In genomic region chr17:69416163-69416562, GRCm38 (mm10) we compare ENCODE assay signal across 8 mouse cellular contexts. TPM values are rescaled to one million over a fixed set of nuclear protein-coding genes. Genes with fewer than 3 reads are reported as not detected.
DNase-seq lines count a peak whose midpoint lies in the region; ATAC-seq and TF ChIP-seq lines count a peak whose summit lies in the region.

No protein-coding gene starts in this region.

- TF ChIP-seq CTCF in CH12.LX (conservative IDR thresholded peaks at IDR 0.05 in 1 of 2, IDR thresholded peaks at IDR 0.05 in 1 of 2; ENCODE audit: low read depth in 2 of 2, low read length in 2 of 2) = no peak

- no peak for ATAC-seq in hindbrain, embryonic 11.5 days (ENCODE audit: low FRiP score)

- H3K9ac ChIP-seq in CH12.LX (ENCODE audit: insufficient read depth, low read depth) = peak overlapping the region; percentile 76
- H3K9ac ChIP-seq in hindbrain, embryonic 11.5 days (ENCODE audit: low read depth, low read length) = no peak overlapping the region

- peak overlapping the region; percentile 100; the same call in 1 of the 2 replicates for H3K27ac ChIP-seq in heart, embryonic 10.5 days
- H3K27ac ChIP-seq in CH12.LX (ENCODE audit: insufficient read depth, low read depth) (no peak overlapping the region), macrophage (0 out of 2 replicates have a peak overlapping the region, but pooled peaks have one; percentile 64)
- no peak overlapping the region for H3K27ac ChIP-seq in hindbrain, embryonic 11.5 days (ENCODE audit: low read depth, low read length)

- no peaks in the 10 kb centered on the region for H3K36me3 ChIP-seq in heart, embryonic 10.5 days
- H3K36me3 ChIP-seq in CH12.LX (replicated peaks in 1 of 2; ENCODE audit: control insufficient read depth in 1 of 2, insufficient read depth in 1 of 2, low read length in 1 of 2) = peaks cover 0 to 4% of the 10 kb centered on the region in 2 experiments
- H3K36me3 ChIP-seq in hindbrain, embryonic 11.5 days (ENCODE audit: control insufficient read depth, insufficient read depth, low read length) = no peaks in the 10 kb centered on the region
- no peaks in the 10 kb centered on the region for H3K36me3 ChIP-seq in macrophage (ENCODE audit: inconsistent target)

- peaks cover 4% of the 10 kb centered on the region; the same call in 1 of the 2 replicates for H3K4me1 ChIP-seq in heart, embryonic 10.5 days
- H3K4me1 ChIP-seq in CH12.LX (ENCODE audit: control insufficient read depth in 1 of 2, insufficient read depth in 2 of 2) = peaks cover 2 to 29% of the 10 kb centered on the region in 2 experiments; a peak in 3 of 4 replicates
- H3K4me1 ChIP-seq in hindbrain, embryonic 11.5 days (replicated peaks; ENCODE audit: control insufficient read depth, insufficient read depth, low read length) = no peaks in the 10 kb centered on the region

- no peak for TF ChIP-seq RAD21 in CH12.LX (IDR thresholded peaks at IDR 0.05; ENCODE audit: low read depth, low read length)

- H3K27me3 ChIP-seq in heart, embryonic 10.5 days (ENCODE audit: insufficient read depth, poor library complexity, severe bottlenecking) = no peaks in the 10 kb centered on the region
- H3K27me3 ChIP-seq in CH12.LX (replicated peaks) = no peaks in the 10 kb centered on the region
- no peaks in the 10 kb centered on the region for H3K27me3 ChIP-seq in hindbrain, embryonic 11.5 days (ENCODE audit: control insufficient read depth, insufficient read depth, low read length)

- in situ Hi-C loops in CH12.LX (cut with MboI; ENCODE audit: low pct_ligation_motif_present, low pct_unique_long_range_greater_than_20kb, low sequenced_read_pairs) = no loop called here

- H3K79me2 ChIP-seq in CH12.LX (replicated peaks; ENCODE audit: control insufficient read depth, extremely low read depth, insufficient read depth, poor library complexity, severe bottlenecking) (peaks cover 8% of the 10 kb centered on the region; the same call in 1 of the 2 replicates), macrophage (ENCODE audit: inconsistent target) (peaks cover 33% of the 10 kb centered on the region)

- peak overlapping the region; percentile 99 for H3K4me2 ChIP-seq in CH12.LX (ENCODE audit: insufficient read depth, low read depth, poor library complexity, severe bottlenecking)
- no peak overlapping the region for H3K4me2 ChIP-seq in hindbrain, embryonic 11.5 days (replicated peaks; ENCODE audit: low read depth, low read length)

- TF ChIP-seq POLR2A in CH12.LX (IDR thresholded peaks at IDR 0.05; ENCODE audit: low read depth, low read length) = no peak

- H3K9me3 ChIP-seq in heart, embryonic 10.5 days = no peaks in the 10 kb centered on the region
- H3K9me3 ChIP-seq in CH12.LX (replicated peaks; ENCODE audit: low read length) = no peaks in the 10 kb centered on the region
- H3K9me3 ChIP-seq in hindbrain, embryonic 11.5 days (ENCODE audit: control insufficient read depth, low read length) = no peaks in the 10 kb centered on the region

- DNase-seq in heart, embryonic 10.5 days (ENCODE audit: low spot score) = peak; percentile 22
- DNase-seq in heart, adult 18-20 months = no peak
- DNase-seq in CH12.LX (ENCODE audit: extremely low read depth) = no peak
- DNase-seq in hindbrain, embryonic 11.5 days (ENCODE audit: low spot score) = no peak
- no peak for DNase-seq in adrenal gland, adult 2 months
- no peak for DNase-seq in adrenal gland, adult 8-10 months
- no peak for DNase-seq in right cerebral cortex, postnatal 14 days

- dilution Hi-C loops in CH12.LX (cut with MboI; ENCODE audit: extremely low pct_ligation_motif_present, extremely low pct_unique_long_range_greater_than_20kb, low sequenced_read_pairs) = no loop called here

- no peak for TF ChIP-seq EP300 in CH12.LX (IDR thresholded peaks at IDR 0.05; ENCODE audit: low read length)

- peak overlapping the region; percentile 80 for H3K4me3 ChIP-seq in heart, embryonic 10.5 days
- H3K4me3 ChIP-seq in CH12.LX (replicated peaks in 1 of 3; ENCODE audit: low read depth in 2 of 3, low read length in 2 of 3, poor library complexity in 1 of 3) (peak overlapping the region in 2 of 3 experiments; percentile 83 to 88), macrophage (ENCODE audit: inconsistent target) (peak overlapping the region; percentile 81; the same call in 1 of the 2 replicates)
- H3K4me3 ChIP-seq in hindbrain, embryonic 11.5 days (ENCODE audit: low read depth, low read length) = peak overlapping the region; percentile 74; the same call in 1 of the 2 replicates

TF ChIP-seq in CH12.LX, 34 proteins besides CTCF, POLR2A, EP300 and RAD21:
- no peak for TF ChIP-seq CHD2 (IDR thresholded peaks at IDR 0.05; ENCODE audit: low read length)
- TF ChIP-seq CHD1 (IDR thresholded peaks at IDR 0.05; ENCODE audit: low read depth, low read length) = peak; percentile 37; the same call in 1 of the 2 replicates
TF ChIP-seq in CH12.LX: peak in this region for 1.

RNA-seq across cellular contexts. Expression of gene Akain1, which starts 23.0 kb away (rescaled TPM):
- polyA plus RNA-seq in heart, embryonic 10.5 days (2016; fragmentation: Nextera tagmentation; extraction: Ambion mirVana) = 0.11 TPM in 1 of 2 replicates, not detected in the other
- total RNA-seq in heart, adult 18-20 months (2021) = under 1 TPM in 1 of 2 experiments, not detected in 1; 0.13 TPM
- total RNA-seq in CH12.LX (2012; rRNA removed) = not detected in 2 replicates
- total RNA-seq in CH12.LX (2014; rRNA removed) = not detected in 2 replicates
- polyA plus RNA-seq in CH12.LX (2012; ENCODE audit: insufficient read length, low read depth) = not detected in 2 replicates
- polyA plus RNA-seq in hindbrain, embryonic 11.5 days (2014; fragmentation: Nextera tagmentation; extraction: Ambion mirVana) = not detected in 2 replicates
- not detected for total RNA-seq in macrophage (2018; cell fraction: chromatin; rRNA removed)
- total RNA-seq in macrophage (2018; cell fraction: cytosol; rRNA removed) = not detected
- total RNA-seq in macrophage (2018; cell fraction: nucleus; rRNA removed) = not detected
- polyA plus RNA-seq in macrophage (2018) = not detected in 3 replicates
- not detected for total RNA-seq in adrenal gland, adult 2 months (2021)
- 0.08 TPM in 1 of 2 replicates, not detected in the other for polyA plus RNA-seq in adrenal gland, adult 2 months (2012; rRNA removed)
- under 1 TPM in 1 of 4 experiments, not detected in 3; 0.16 TPM for total RNA-seq in adrenal gland, adult 8-10 months (2022)

RNA-seq across cellular contexts. Expression of gene Zbtb14, which starts 33.3 kb away (rescaled TPM):
- polyA plus RNA-seq in heart, embryonic 10.5 days (2016; fragmentation: Nextera tagmentation; extraction: Ambion mirVana) = 16.9 and 17.7 TPM in 2 replicates
- 1 to 10 TPM; 8.2 to 8.6 TPM for total RNA-seq in heart, adult 18-20 months (2021)
- total RNA-seq in CH12.LX (2012; rRNA removed) (6.0 and 6.9 TPM in 2 replicates), CH12.LX (2014; rRNA removed) (9.4 and 10.1 TPM in 2 replicates)
- polyA plus RNA-seq in CH12.LX (2012; ENCODE audit: insufficient read length, low read depth) (7.1 and 8.8 TPM in 2 replicates), macrophage (2018) (11.9 to 12.9 TPM (median 12.4 TPM) in 3 replicates)
- 26.0 and 33.5 TPM in 2 replicates for polyA plus RNA-seq in hindbrain, embryonic 11.5 days (2014; fragmentation: Nextera tagmentation; extraction: Ambion mirVana)
- total RNA-seq in macrophage (2018; cell fraction: chromatin; rRNA removed) = 10 to 100 TPM in 5 of 26 experiments, 1 to 10 TPM in 18, under 1 TPM in 3; 0.71 to 15.4 (median 4.0) TPM
- total RNA-seq in macrophage (2018; cell fraction: cytosol; rRNA removed) = 10 to 100 TPM in 16 of 26 experiments, 1 to 10 TPM in 10; 4.7 to 17.4 (median 11.8) TPM
- total RNA-seq in macrophage (2018; cell fraction: nucleus; rRNA removed) = 10 to 100 TPM in 8 of 26 experiments, 1 to 10 TPM in 18; 2.9 to 21.4 (median 7.0) TPM
- 10 to 100 TPM; 14.1 to 16.9 TPM for total RNA-seq in adrenal gland, adult 2 months (2021)
- 1.8 and 2.4 TPM in 2 replicates for polyA plus RNA-seq in adrenal gland, adult 2 months (2012; rRNA removed)
- total RNA-seq in adrenal gland, adult 8-10 months (2022) = 10 to 100 TPM; 17.5 to 22.6 (median 20.6) TPM

Comparison
In these comparisons a context has a peak if more than half of its experiments do, and no peak if none do; other contexts are left out.
1. H3K27ac ChIP-seq: peak in heart, embryonic 10.5 days (single experiment) and macrophage (single experiment); none in CH12.LX (single experiment) and hindbrain, embryonic 11.5 days (single experiment).
2. Peak in every context shown above with its lines, with median percentiles within 50 percentile points of each other: H3K4me3 ChIP-seq.